Mouse (Mus musculus): ENCODE measurements around the gene Slc29a3.
"Not testable (repeated sequence)": the region's sequence is repeated elsewhere in the genome, so short reads cannot be mapped to it uniquely, and the experiment has no call there.

Gene Slc29a3

DNA sequence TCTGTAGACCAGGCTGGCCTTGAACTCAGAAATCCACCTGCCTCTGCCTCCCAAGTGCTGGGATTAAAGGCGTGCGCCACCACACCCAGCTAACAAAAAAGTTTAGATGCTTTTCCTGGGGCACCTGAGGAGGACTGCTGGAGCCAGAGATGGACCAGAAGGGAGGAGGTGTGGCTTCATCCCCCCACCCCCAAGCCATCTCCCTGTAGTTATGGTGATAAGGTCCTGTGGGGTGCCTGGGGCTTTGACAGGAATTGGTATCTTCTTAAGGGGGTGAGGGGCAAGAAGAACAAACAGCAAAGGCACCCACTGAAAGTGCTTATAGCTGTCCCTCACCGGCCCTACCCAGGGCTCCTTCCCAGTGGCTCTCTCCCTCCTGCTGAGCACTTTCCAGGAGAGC is 25.7 kb downstream of the Slc29a3 start:
- DNase-seq (ENCODE audit: low spot score in 2 of 2) = no peak

DNA sequence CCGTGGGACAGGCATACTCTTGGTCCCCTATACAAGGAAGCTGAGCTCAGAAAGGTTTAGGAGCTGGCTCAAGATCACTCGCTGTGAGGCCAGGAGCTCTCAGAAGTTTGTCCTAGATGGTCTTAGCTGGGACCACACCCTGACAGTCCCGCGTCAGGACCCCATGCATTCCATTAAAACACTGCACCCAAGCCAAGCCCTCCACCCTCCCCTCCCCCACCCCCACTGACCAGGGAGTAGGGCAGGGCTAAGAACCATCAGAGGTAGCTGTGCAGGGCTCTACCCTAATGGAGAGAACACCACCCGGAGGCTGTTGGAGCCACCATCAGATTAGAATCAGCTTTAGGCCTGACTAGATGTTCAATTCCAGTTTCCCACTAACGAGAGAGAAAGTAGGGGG is 28.1 kb downstream of the Slc29a3 start:
- DNase-seq (ENCODE audit: low spot score in 2 of 2) = no peak

DNA sequence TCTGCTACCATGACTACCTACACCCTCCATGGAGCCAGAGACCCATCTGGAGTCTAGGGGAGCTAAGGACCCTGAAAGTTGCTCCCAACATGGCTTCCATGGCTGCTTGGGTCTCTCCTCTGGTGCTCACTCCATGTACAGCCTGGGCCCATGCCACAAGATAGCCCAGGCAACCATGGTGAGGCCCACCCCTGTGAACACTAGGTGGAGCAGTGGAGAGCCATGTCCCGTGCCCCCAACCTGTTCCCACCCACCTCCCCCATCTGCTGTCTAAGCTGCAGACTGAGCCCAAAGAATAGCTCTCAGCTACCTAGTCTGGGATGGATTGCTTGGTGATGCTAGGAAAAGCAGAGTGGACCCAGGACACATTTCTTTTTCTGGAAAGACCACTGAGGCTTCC is 29.2 kb downstream of the Slc29a3 start:
- DNase-seq (ENCODE audit: low spot score in 2 of 2) = no peak

DNA sequence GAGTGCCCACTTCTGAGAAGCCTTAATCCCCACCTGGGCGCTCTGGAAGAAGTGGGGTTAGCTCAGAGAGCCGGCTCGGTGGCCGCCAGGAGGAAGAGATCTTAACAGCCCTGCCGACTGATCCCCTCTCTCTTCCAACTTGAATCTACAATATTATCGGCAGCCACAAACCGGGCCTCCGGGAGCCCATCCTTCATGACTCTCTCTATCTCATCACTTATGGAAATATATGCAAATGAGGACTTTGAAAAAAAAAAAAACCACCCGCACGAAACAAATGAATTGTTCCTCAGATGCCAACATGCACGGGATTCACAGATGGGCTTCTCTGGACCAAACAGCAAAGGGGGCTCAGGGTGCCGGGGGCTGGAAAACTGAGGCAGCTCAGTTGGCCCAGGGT is 31.0 kb downstream of the Slc29a3 start:
- DNase-seq (ENCODE audit: low spot score in 2 of 2) = no peak

DNA sequence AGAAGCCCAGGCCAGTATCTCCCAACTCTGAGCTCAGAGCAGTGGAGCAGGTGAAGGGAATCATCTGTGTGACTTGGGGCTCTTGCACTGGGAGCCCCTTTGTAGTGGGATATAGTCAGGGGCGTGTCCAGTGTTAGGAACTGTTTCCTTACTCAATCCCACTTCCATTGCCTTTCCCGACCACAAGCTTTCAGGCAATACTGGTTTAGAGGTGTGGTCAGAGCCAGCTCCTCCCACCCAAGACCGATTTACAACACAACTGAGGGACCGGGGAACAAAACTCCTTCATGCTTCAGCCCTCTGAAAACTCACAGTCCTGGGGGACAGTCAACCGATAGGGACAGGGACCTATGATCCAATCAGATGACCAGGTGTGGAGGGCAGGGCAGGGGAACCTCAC is 32.1 kb downstream of the Slc29a3 start:
- no peak for DNase-seq (ENCODE audit: low spot score in 2 of 2)

DNA sequence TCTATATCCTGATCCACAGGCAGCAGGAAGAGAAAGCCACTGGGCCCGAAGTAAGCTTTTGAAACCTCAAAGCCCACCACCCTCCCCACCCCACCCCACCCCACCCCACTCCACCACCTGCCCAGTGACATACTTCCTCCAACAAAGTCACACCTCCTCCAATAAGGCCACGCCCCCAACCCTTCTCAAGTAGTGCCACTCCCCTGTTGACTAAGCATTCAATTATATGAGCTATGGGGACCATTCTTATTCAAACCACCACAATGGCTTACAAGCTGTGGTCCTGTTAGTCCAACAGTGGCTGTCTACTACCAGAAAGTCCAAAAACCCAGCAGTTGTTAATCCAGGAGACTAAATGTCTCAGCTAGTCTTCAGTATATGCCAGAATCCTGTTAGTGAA is 34.1 kb downstream of the Slc29a3 start:
- DNase-seq (ENCODE audit: low spot score in 2 of 2) = no peak

DNA sequence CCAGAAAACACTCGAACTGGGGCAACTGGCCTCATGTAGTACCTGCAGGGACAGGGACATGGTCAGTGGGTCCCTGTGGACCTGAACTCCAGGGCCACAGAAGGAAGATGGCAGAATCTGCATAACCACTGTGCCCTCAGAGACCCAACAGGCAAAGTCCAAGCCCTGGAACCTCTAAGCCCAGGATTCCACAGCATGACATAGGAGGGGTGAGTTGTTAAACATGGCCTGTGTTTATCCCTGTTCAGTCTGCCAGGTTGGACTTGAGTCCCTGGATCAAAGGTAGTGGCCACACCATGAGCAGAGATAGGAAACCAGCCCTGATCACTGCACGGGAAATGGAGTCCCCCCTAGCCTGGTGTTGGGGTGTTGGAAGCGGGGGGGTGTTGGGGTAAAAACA is 36.1 kb downstream of the Slc29a3 start:
- no peak for DNase-seq (ENCODE audit: low spot score in 2 of 2)

DNA sequence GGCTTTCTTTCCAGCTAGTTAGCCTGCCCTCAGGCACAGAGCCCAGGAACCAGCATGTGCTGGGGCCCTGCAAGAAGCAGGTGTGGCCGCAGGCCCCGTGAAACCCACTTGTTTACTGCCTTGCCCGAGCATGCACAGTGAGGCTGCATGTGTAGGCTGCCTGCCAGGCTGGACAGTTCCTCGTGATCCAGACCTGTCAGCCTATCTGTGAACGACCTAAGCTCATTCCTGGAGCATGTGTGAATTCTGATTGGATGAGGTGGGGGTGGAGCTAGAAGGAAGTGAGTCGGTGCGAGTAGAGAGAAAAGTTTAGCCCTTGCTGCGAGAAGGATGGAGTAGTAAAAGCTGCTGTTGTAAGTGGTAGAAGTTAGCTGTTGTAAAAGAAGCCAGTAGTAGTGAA is 40.3 kb downstream of the Slc29a3 start:
- DNase-seq (ENCODE audit: low spot score in 2 of 2) = not testable (repeated sequence)

DNA sequence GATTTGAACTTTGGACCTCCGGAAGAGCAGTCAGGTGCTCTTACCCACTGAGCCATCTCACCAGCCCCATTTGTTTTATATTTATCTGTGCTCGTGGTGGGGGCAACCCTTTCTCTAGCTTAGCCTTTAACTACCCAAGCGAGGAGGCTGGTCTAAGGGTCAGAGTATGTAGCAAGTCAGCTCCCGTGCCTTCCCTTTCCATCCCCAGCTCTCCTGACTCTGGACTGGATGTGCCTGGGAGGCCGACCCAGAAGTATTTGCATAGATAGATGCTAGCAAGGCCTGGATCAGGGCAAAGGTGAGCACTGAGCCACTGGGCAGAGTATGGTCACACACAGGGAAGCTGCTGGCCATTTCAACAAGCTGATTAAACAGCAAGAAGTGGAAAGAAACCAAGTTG is 43.8 kb downstream of the Slc29a3 start:
- no peak for DNase-seq (ENCODE audit: low spot score in 2 of 2)

DNA sequence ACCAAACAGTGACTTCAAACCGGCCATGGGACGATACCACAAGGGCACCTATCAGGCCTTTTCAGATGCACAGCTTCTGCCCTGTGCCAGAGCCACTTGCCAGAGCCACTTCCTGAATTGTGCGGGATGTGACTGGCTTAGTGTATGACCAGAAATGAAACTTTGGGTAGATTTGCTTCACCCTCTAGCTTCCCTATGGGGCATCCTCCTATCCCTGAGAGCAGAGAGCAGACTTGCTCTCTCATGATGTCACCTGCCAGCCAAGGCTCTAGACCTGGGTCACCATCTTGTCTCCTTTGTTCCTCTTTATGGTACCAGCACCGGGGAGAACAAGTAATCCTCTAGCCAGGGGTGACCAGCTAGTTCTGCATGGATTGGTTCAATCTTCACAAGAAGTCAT is 46.3 kb downstream of the Slc29a3 start:
- DNase-seq (ENCODE audit: low spot score in 2 of 2) = no peak

DNA sequence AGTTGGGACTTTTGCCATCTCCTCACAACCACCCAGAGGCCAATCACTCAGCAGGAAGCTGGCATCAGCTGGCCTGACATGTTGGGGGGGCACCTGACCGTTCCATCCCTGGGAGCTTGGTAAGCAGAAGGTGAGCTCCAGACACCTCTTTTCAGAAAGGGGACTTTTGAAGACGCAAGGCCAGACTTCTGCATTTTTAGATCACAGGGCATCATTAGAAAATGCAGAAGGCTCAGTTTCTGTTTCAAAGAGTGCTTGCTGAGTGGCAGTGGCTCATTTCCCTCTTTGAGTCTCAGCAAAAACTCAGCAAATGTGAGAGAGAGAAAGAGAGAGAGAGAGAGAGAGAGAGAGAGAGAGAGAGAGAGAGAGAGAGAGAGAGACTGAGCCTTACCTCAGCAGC is 47.5 kb downstream of the Slc29a3 start:
- no peak for DNase-seq (ENCODE audit: low spot score in 2 of 2)

DNA sequence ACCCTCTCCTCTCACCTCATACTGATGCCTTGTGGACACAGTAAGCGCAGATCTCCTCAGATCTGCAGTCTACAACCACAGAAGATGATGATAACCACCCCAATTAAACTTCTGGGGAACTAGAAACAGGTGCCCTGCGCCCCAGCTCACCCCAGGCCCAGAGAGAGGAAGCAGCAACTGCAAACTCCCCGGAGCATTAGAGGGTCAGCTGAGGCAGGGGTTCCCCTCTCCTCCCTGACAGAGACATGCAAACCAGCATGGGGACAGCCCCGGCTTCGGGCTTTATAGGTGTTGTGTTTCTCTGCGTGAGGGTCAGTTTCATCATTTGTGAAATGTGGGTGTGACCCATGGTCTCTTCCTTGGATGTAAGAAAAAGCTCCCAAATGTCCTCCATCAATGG is 54.8 kb downstream of the Slc29a3 start:
- DNase-seq (ENCODE audit: low spot score in 2 of 2) = peak in 1 of 2 experiments; percentile 35

DNA sequence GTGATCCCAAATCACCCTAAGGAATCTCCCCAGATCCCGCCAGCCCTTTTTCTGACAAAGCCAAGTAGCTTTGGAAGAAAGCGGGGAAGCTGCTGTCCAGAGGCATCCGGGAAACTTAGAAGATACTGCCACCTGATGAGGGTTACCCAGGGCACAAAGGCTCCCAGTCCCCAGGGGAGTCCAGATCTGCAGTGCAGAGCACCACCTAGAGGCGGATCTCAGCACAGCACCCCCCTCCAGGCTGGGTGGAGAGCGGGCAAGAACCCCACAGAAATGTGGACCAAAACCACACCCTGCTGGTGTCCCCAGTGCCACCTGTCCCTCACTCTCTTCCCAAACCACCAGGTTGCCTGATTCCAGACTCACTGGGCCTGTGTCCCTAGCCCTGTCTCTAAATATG is 55.6 kb downstream of the Slc29a3 start:
- DNase-seq (ENCODE audit: low spot score in 2 of 2) = peak; percentile 71 to 90

DNA sequence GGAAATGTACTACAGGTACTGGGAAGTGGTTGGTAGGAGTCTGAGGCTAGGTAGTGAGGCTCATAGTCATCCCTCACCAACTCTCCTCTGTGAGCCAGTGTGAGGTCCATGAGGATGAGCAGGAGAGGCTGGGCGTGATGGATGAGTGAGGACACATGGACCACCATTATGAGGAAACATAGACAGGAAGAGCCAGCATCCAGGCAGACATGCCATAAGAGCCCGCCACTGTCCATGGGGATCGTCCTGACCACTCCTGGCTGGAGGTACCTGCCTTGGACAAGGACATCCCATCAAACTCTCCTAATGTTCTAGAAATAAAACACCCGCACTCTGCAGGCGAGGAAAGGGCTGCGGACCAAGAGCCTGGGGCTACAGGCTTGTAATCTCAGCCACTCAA is 56.2 kb downstream of the Slc29a3 start, which contains the start of gene Cdh23:
TSS of gene Cdh23 (minus strand) at position 101 of the 400 bp plus-strand sequence.
- no peak for DNase-seq (ENCODE audit: low spot score in 2 of 2)

DNA sequence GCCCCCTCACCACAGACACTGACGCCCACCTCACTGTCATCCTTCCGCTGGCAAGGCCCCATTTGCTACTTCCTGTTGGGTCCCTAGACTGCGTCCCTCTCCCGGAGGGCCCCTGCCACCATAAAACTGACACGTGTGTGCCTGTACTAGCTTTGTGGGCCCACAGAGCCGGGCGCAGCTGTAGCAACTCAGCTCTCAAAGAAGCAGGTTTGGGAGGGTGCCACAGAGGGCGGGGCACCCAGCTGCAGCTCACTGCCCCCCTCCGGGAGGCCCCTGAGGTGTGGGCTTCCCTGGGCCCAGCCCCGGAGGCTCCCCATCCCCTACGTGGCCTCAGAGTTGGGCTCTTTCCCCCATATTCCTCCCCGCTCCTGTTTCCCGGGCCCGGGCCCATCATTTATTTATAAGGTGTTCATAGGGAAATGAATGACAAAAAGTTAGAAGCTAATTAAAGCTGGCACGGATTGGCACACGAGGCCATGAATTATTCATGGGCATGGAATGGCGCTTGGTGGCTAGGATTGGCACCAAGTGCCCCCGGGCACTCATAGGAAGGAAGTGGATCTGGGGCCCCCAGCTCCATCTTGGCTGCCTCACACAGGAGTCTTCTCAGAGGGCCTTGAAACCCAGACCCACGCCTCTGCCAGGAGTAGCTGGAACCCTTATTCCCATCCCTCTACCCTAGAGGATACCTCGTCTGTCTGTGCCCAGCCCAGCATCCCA is 60.8 kb downstream of the Slc29a3 start:
- no peak for DNase-seq (ENCODE audit: low spot score in 2 of 2)

DNA sequence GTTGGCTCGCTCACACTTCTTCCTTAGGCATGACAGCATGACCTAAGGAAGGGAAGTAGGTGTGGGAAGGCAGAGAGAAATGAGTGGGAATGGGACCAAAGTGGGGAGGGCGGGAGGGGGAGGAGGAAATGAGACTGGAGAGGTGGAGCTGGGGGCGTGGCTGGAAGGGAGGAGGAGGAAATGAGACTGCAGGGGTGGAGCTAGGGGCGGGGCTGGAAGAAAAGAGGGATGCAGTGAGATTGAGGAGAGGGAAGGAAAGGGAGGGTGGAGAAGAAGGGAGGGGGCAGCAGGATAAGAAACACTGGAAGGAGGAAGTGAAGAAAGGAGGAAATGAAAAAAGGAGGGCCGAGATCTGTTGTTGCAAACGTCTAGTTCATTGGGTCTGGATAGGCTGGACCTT is 61.6 kb downstream of the Slc29a3 start:
- DNase-seq (ENCODE audit: low spot score in 2 of 2) = no peak

DNA sequence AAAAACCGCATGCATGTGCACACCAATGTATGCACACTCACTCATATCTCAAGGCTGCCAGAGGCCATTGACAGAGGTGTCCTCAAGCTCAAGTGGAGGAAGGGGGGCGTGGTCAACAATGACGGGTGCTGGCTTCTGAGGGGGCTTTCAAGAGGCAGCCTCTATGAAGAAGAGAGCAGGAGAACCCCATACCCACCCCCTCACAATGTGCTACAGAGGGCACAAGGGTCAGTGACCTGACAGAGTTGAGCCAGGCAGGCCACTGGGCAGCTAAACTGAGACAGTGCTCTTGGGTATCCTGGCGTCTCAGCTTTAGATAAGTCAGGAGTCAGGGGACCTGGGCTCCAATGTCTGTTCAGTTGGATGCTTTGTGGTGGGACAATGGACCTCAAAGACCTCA is 63.2 kb downstream of the Slc29a3 start:
- DNase-seq (ENCODE audit: low spot score in 2 of 2) = no peak

DNA sequence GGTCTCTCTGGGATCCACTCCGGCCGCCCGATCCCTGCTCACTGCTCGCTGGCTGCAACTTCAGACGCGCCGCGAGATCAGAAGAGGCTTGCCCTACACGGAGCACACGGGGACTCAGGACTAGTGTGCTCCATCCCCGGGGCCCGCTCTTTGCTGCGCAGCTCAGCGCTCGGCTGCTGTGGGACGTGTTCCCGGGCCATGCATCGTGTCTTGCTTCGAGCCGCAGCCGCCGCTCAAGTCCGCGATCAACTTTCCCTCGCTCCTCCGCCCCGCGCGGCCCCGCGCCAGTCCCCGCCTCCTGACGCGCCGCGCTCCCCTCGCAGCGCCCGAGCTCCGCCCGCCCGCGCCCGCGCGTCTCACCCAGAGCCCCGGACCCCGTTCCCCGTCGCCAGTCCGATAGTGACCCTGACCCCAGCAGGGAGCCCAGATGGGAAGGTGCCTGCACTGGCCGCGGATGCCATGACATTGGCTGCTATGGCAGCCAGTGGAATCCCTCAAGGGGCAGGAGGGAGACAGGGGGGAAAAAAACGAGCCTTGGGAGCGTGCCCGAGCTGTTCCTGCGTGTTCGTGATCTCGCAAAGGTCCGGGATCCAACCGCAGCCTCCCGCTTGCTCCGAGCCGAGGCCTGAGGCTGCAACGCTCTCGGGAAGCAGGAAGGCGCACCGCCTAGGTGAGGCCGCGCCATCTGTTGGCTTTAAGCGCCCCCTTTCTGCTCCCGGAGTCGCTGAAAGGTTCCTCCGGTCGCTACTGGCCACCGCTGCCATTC is 65.4 kb downstream of the Slc29a3 start:
- no peak for DNase-seq (ENCODE audit: low spot score in 2 of 2)

DNA sequence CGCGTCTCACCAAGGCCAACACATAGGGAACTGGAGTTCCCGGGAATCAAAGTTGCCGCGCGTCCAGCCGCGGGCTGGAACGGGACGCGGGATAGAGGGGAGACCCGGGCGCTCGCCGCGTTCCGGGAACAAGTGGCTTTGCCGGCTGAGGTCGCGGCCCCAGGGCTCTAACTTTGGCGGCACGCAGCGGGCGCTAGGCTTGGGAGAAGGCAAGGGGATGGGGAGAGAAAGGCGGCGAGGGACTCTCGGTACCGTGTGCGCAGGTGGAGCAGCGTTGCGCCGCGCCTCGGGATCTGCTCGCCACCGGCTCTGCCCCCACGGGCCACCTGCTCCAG is 66.0 kb downstream of the Slc29a3 start:
- no peak for DNase-seq (ENCODE audit: low spot score in 2 of 2)

DNA sequence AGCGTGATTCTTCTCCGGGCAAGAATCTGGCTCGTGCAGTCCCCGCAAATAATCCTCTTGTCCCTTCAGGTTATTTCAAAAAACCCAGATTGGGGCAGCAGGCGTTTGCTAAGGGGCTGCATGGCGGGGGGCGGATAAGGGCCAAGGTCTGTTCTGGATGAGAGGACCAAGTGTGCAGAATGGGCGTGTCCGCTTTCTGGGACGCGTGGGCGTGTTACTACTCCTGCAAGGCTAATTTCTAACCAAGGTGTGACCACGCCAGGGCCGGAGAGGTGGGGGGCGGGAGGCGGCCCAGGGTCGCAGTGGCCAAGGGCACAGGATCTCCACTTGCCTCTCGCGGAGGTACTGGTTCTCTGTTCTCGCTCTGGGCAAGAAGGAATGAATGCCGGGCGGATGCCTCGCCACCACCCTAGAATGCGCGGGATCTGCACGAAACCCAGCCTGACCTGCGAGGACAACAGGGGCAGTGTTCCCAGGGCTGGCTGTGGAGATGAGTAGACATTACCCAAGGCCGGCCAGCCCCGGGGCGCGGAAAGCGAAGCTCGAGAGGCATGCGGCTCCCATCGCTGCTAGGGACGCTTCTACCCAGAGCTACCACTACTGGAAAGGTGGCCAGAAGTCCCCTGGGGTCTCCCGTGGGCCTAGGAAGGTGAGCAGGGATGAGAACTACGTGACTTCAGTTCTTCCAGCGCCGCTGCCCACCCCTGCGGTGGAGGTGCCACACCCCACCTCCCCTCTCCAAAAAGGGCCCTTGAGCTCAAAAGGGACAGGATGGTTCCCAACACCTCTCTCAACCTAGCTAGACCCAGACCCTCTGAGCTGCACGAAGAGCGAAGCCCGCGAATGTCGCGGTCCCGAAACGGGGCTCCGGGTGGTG is 66.6 kb downstream of the Slc29a3 start:
- no peak for DNase-seq (ENCODE audit: low spot score in 2 of 2)

DNA sequence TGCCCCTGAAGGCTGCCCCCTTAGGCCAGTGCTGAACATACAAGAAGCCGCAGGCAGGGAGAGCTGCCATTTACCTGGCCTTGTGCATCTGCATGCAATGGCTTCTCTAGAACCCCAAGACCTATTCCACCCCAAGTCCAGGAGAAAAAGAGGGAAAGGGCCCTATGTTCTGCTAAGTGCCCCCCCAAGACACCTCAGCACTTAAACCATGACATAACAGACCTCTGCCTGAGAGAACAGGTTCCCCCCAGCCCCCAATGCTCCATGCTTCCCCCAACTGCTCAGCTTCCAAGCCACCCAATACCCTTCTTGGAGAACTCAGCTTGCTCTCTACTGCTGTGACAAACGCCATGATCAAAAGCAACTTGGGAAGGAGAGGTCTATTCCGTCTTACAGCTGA is 73.7 kb downstream of the Slc29a3 start:
- DNase-seq (ENCODE audit: low spot score in 2 of 2) = no peak

DNA sequence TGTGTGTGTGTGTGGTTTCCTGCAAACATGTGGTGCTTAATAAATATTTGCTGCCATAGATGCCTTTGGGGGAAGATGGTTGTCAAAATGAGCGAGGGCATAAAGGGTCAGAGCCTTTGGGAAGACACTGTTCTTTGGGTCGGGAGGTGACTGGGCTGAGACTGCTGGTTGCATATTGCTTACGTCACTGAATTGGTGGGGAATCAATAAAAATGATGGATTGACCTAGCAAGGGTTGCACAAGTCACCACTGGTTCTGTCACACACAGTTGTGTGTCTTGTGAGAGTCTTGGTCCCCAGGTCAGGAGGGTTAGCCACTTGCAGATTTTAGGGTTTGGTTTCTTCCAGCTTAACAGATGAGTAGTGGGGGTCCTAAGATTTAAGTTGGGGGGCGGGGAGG is 75.3 kb downstream of the Slc29a3 start:
- DNase-seq (ENCODE audit: low spot score in 2 of 2) = no peak

DNA sequence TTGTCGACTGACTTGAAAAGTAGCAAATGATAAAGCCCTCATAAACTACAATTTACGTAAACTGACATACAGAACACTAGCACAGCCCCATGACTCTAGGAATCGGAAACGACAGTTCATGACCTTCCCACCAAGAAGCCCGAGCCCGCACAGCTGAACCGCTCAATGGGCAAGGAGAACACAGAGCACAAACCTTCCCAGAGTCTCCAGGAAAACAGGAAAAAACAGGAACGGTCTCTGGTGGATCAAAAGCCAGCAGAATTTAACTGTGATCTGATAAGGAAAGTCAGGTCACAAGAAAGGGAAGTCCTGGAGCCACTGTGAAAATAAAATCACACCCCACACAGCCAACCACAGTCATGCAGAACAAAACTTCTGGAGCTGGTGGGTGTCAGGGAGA is 82.4 kb downstream of the Slc29a3 start:
- DNase-seq (ENCODE audit: low spot score in 2 of 2) = no peak
